Mouse (Mus musculus): Measurements from ENCODE around the gene Smtnl2. TPM values are rescaled to one million over a fixed set of nuclear protein-coding genes. Genes with fewer than 3 reads are reported as not detected.
"Not testable (repeated sequence)": the region's sequence is repeated elsewhere in the genome, so short reads cannot be mapped to it uniquely, and the experiment has no call there.

The Smtnl2 gene
- 10 to 100 TPM; 39.0 to 40.9 TPM for total RNA-seq (2021)

DNA sequence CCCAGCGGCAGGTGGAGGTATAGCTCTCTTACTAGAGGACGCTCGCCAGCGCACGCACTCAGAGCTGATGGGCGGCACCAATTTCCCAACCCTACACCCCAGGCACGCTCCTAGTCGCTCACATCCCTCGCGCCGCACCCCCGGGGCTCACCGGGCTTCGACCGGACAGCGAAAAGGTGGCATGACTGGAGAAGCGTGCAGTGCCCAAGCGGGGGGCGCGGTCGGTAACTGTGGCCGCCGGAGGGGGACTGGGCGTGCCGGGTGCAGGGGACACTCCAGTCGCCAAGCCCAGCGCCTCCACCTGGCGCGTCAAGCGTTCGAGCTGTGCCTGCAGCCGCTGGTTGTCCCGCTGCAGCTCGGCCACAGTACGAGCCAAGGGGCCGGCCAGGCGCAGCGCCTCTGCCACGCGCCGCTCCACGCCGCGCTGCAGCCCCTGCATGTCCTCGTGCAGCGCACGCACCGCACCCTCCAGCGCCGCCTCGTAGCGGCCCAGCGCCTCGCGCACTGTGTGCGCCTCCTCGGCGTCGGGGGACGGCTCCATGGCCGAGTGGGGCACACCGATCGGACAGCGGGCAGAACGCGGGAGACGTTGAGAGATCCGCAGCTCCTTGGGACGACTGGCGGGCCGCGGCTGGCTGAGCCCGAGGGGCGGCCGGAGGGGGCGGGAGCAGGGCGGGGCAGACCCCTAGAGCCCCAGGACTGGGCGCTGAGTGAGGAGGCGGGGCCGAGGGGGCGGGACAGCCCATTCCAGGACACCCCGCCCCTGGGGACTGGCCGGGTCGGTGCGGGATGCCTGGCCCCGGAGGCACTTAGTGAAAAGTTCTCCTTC, at the start of gene Smtnl2:
TSS of gene Smtnl2 (minus strand) at position 621 of the 829 bp plus-strand sequence.
- intact Hi-C loops (cut with DNase I): loop anchor here (1.0 to 2.0 kb wide), 2 partner anchors 15 to 17 kb away; no protein-coding TSS in a partner anchor
- DNase-seq: peak; percentile 93 to 95

DNA sequence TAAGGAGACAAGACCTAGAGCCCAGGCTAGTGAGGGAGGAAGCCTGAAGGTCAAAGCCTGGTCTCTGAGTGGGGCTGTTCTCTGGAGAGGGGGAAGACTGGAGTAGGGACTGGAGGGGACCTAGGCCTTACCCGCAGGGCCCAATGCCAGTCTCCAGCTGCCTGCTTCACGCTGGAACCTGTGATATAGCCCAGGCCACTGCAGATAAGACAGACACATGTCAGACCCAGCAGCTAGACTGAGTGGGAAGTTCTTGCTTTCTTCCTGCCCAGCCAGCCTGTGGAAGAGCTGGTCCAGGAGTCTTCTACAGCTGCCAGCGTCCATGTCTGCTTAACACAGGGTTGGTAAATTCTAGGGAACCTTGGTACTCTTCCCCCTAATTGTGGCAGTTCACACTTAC, 47.0 kb upstream of the Smtnl2 start:
- no peak for DNase-seq
- intact Hi-C loops (cut with DNase I): no loop called here

DNA sequence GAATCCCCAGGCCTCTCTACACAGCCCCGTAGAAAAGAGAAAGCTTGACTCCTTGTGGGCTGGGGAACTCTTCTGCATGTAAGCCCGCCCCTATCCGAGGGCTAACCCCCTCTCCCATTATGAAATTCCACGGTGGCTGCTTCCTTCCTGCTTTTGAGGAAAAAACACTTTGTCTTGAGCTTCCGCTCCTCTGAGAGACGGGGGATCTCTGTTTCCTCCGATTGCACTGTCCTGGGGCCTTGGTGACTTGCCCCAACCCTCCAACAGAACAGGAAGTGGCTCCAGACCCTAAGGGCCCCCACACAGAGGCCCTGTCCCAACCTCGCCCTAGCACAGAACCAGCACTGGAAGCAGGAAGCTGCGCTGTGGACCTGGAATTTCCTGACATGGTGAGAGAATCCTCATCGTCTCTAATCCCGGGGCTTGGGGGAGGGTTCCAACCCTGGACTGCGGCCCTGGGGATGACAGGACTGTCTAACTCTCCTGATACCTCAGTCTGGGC, 46.5 kb upstream of the Smtnl2 start:
- DNase-seq: peak; percentile 67 to 72
- intact Hi-C loops (cut with DNase I): loop anchor here (2.0 kb wide), 1 partner anchor 31 kb away; the partner anchor contains the start of gene Spns2

- intact Hi-C loops (cut with DNase I): loop anchor here (2.0 kb wide), 1 partner anchor 33 kb away; the partner anchor contains the start of gene Spns2
- no peak for DNase-seq
These were observed 44.2 kb upstream of the Smtnl2 start for GRCm38 (mm10) chr11:72455694-72456093.

- no peak for DNase-seq
- intact Hi-C loops (cut with DNase I): no loop called here
These were observed 41.8 kb upstream of the Smtnl2 start for GRCm38 (mm10) chr11:72453105-72453953.

DNA sequence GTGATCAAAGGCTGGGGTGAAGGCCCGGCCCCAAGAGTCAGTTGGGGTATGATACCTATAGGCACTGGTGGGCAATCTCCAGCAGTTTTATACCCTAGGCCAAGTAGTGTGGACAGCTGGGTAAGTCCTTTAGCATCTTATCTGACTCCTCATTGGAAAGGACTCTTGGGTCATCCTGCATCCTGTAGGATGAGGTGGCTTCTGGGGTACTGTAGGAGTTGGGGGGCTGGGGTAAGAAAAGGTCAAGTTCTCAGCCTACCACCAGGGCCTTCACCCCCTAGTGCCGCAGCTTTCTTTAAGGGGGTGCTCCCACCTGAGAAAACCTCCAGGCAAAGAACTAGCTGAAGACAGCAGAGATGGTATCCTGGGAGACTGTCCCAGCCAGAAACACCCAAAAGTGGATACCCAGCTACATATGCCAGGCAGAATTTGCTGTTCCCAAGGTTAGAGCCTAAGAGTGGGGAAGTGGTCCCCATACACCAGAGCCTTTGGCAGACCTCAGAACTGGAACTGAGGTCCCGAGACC, 40.7 kb upstream of the Smtnl2 start:
- intact Hi-C loops (cut with DNase I): no loop called here
- DNase-seq: no peak

GRCm38 (mm10) chr11:72447475-72447874, 36.0 kb upstream of the Smtnl2 start:
- intact Hi-C loops (cut with DNase I): loop anchor here (5.0 kb wide), 1 partner anchor 115 kb away; no protein-coding TSS in a partner anchor
- no peak for DNase-seq

- intact Hi-C loops (cut with DNase I): loop anchor here (5.0 kb wide), 1 partner anchor 116 kb away; no protein-coding TSS in a partner anchor
- DNase-seq: peak in 1 of 2 experiments; percentile 59
These were observed 35.0 kb upstream of the Smtnl2 start for GRCm38 (mm10) chr11:72446311-72447105.

DNA sequence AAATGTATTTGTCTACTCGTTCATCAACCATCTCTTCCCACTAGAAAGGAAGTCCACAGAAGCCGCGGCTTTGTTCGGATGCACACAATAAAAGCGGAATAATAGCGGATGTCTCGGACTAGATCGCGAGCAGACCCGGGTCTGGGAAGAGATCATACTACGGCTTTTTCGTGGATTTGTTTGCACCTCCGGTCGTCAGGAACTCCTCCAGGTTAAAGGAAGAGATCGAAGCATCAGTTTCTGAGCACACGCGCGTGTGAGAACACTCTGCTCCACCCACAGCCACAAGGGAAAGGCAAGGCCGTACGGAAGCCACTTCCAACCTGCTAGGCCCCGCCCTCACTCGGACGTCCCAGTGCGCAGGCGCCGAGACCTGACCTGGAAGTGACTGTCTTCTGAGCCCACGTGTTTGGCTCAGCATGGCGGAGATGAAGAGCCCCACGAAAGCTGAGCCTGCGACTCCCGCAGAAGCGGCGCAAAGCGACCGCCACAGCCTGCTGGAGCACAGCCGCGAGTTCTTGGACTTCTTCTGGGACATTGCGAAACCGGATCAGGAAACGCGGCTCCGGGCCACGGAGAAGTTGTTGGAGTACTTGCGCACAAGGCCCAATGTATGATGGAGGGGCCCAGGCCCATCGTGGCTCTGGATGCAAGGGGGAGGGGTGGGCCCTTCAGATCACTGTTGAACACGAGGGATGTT, 29.6 kb upstream of the Smtnl2 start, which contains the start of gene Mybbp1a:
TSS of gene Mybbp1a (plus strand) at position 391 of the 700 bp plus-strand sequence.
- intact Hi-C loops (cut with DNase I): no loop called here

DNA sequence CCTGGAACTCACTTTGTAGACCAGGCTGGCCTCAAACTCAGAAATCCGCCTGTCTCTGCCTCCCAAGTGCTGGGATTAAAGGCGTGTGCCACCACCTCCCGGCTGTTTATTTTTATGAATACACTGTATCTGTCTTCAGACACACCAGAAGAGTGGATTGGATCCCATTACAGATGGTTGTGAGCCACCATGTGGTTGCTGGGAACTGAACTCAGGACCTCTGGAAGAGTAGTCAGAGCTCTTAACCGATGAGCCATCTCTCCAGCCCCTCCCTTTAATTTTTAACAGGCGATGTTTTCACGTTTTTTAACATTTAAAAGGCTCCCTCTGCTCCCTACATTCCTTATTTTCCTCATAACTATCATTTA, 29.1 kb upstream of the Smtnl2 start:
- DNase-seq; intact Hi-C loops (cut with DNase I): not testable (repeated sequence)

More for the DNA sequence above, 29.6 kb upstream of the Smtnl2 start, which contains the start of gene Mybbp1a:
- DNase-seq: peak; percentile 99 to 100

- intact Hi-C loops (cut with DNase I): no loop called here
- DNase-seq: no peak
These were observed 26.9 kb upstream of the Smtnl2 start for GRCm38 (mm10) chr11:72438411-72438810.

DNA sequence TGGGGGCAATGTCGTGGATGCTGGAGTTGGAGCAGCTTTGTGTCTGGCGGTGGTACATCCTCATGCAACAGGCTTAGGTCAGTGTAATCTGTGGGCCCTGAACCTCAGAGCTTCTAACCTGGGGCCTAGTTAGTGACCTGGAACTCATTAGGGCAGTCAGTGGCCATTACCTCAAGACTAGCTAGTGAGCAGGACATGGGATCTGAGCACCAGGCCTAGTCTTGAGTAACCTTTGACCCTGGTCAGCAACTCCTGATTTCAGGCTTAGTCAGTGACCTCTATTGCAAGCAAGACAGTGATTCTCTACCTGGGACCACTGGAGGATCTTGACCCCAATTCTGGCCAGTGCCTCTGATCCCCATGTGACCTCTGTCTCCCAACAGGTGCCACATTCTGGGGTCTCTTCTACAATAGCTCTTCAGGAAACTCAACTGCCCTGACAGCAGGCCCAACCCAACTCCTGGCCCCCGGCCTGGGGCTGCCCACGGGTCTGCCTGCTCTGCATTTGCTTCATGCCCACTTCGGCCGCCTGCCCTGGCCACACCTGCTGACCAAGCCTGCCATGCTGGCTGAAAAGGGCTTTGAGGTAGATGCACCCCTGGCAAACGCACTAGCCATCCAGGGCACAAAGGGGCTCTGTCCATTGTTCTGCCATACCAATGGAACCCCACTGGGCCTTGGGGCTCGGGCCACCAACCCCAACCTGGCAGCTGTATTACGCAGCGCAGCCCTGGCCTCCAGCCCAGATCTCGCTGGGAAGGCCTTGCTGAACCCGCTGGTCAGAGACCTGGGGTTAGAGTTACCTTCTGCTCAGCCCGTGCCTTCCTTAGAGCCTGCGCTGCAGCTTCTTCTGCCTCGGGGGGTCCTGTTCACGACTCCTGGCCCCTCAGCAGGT, 25.5 kb upstream of the Smtnl2 start:
- intact Hi-C loops (cut with DNase I): no loop called here
- DNase-seq: no peak

DNA sequence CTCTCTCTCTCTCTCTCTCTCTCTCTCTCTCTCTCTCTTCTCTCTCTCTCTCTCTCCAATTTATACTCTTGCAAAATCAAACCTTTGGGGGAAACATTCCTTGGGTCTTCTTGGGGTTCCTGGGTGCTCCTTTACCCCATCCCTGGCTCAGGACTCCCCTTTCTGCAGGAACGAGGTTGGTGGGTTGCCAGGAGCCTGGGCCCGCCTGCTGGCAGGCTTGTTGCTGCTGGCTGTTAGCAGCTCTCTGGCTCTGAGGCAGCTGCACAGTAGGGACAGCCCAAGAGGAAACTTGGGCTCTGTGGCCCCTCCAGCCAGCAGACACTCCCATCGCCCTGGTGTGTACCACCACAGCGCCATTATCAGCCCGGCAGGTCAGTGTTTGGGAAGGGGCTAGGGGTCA, 24.8 kb upstream of the Smtnl2 start:
- intact Hi-C loops (cut with DNase I): no loop called here
- peak; percentile 60 to 67 for DNase-seq

GRCm38 (mm10) chr11:72435694-72436045, 24.2 kb upstream of the Smtnl2 start:
- DNase-seq: peak; percentile 66
- intact Hi-C loops (cut with DNase I): no loop called here

DNA sequence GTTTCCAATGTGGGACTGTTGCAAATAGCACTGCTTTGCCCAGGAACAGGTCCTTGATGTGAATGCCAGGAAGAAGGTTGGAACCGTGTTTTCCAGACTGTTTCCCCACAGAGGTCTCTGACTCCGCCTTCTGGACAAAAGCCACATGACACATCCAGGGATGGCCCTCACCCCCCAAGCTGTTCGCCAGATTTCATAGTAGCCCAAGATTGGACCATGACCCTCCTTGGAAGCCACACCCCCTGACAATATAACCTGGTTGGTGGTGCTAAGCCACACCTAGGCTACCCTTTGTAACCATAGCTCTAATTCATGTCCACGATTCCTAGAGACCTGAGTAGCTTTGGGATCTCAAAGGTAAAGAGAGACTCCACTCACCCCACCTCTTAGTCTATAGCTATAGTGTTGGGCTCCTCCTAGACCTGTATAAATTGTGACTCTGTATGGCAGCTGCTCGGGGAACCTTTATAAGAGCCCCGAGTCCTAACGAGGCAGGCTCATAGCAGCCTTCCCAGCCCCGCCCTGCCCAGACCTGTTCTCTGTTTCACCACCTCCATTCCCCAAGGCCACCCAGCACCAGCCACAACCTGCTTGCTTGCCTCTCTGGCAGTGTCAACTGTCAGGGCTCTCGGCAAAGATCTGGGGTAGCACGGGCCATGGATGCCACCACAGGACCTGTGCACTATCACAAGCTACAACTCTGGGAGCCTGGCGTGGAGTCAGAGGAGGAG, 23.6 kb upstream of the Smtnl2 start, which contains the start of gene Ggt6:
TSS of gene Ggt6 (plus strand) at position 564 of the 731 bp plus-strand sequence.
- intact Hi-C loops (cut with DNase I): no loop called here
- no peak for DNase-seq

GRCm38 (mm10) chr11:72430311-72431068, 19.0 kb upstream of the Smtnl2 start:
- DNase-seq; intact Hi-C loops (cut with DNase I): not testable (repeated sequence)

DNA sequence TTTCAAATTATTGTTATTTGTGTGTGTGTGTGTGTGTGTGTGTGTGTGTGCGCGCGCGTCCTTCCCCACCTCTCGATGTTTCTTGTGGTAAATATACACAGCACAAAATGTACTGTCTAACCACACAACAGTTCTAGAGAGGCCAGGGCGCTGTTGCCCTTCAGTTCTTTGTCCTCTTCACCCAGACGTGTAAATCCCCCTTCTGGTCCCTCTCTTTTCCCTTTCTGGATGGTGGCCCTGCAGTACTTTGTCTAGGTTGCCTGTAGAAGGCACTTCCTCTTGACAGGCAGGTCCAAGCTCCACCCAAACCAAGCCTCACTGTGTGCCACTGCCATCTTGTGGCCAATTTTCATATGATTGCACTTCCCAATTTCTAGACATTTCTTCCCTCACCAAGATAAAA, 17.8 kb upstream of the Smtnl2 start:
- intact Hi-C loops (cut with DNase I): loop anchor here (2.0 kb wide), 1 partner anchor 204 kb away; no protein-coding TSS in a partner anchor
- DNase-seq: peak; percentile 86 to 93

Measured in heart, postnatal 10 days (tissue).